Mouse (Mus musculus) right cerebral cortex, adult 18-20 months (tissue): ENCODE results near the gene Socs2.

ENCODE experiments used
- DNase-seq: peaks from one replicate; pipeline ENCODE4 v3.0.0; 2022; ENCODE audit warnings: mixed read lengths

Socs2 gene

DNA sequence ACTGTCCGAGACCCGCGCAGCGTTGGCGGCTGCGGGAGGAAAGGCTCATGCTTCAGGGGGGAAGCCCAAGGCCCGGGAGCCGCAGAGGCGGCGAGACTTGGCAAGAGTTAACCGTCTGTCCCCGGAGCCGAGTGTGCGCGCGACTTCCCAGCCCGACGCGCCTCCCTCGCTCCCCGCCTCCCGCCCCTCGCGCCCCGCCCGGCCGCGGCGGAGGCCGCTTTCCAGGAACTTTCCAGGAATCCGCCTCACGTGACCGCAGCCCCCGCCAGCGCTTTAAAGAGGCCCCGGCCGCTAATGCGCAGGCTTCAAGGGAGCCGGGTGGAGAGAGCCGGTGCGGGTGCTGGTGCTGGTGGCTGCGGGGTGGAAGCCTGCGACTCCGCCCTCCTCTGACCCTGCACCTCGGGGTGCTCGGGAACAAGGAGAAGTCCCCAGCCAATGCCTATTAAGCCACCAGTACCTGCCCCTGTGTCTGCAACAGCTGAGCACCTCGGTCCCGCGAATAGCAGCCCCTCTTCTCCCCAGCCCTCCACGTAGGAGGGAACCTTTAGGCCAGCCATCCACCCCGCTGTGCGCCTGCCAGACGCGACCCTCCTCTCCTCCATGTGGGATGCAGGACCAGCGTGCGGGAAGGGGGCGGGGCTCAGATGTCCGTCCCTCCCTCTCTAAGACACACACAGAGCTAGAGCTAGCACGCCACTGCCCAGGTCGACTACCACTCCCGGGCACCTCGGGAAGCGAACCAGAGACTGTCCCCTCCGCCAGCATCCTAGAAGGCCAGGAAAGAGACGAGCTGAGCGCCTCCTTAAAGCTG, at the start of gene Socs2:
TSS of gene Socs2 (minus strand) at position 496 of the 811 bp plus-strand sequence.
- DNase-seq = peak; percentile 93

DNA sequence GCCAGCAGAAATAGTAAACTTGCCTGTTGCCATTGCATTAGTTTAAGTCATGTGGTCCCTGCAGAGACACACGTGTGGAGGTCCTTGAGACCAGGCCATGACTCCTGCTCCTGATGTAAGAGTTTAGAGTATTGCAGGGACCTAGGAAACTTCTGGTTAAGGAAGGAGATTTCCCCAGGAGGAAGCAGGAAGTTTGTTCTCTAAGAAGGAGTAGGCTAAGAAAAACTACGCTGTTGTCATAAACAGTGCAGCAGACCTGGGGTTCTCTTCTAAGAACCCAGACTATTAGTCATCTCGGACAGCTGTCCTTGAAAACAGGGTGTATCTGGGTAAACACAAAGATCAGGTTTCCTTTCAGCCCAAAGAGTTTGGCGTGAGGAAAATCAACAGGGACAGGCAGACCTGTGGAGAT, 48.5 kb upstream of the Socs2 start:
- no peak for DNase-seq

DNA sequence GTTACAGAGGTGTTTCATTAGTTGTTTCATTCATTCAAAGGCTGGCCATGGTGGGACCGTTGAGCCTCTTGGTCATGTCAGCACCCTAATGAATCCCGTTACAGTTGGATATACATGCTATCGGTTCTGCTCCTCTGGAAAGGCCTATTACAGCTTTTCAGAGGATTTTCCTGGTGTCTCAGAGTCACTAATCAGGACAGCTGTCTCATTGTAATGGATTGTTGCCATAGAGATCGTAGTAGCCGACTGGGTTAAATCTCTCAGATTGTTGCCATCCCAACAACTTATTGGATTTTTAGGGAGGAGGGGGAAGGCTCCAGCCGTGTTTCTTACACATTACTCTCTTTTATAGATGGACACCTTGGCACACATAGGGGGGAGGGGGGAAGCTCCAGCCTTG, 47.5 kb upstream of the Socs2 start:
- DNase-seq = no peak

- no peak for DNase-seq
Measured at GRCm38 (mm10) chr10:95462231-95462630, 45.3 kb upstream of the Socs2 start.

GRCm38 (mm10) chr10:95461053-95461553, 44.1 kb upstream of the Socs2 start:
- no peak for DNase-seq

DNA sequence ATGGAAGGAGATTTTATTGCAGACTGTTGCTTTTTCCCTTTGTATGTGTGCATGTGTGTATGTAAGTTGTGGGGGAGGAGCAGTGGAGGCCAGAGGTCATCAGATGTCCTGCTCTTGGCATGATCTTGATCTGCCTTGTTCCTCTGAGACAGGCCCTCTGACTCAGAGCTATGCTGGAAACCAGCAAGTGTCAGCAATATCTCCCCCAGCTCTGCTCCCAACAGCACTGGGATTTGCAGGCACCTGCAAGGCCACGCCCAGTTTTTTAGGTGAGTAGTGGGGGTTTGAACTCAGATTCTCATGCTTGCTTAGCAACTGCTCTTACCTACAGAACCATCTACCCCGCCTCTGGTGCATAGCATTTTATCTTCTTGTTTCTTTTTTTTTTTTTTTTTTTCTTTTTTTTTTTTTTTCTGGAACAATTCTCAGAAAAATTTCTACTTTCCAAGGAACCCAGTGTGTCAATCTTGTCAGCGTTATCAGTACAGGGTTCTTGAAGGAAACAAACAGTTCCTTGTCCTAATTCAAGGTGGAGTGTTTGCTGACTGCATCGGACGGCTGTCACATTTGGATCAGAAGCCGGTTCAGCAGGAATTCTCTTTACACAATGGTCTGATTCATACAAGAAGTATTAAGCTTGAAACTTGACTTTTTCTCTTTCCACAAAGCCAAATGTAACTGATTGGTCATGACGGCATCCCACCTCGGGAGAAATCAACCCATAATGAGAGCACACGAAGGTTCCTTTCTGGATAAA, 41.2 kb upstream of the Socs2 start:
- DNase-seq = no peak

- DNase-seq = no peak
Measured at GRCm38 (mm10) chr10:95457367-95458049, 40.5 kb upstream of the Socs2 start.

GRCm38 (mm10) chr10:95456103-95456502, 39.1 kb upstream of the Socs2 start:
- DNase-seq = no peak

- no peak for DNase-seq
Measured at GRCm38 (mm10) chr10:95453282-95453681, 36.3 kb upstream of the Socs2 start.

- DNase-seq = no peak
Measured at GRCm38 (mm10) chr10:95449033-95449432, 32.1 kb upstream of the Socs2 start.

DNA sequence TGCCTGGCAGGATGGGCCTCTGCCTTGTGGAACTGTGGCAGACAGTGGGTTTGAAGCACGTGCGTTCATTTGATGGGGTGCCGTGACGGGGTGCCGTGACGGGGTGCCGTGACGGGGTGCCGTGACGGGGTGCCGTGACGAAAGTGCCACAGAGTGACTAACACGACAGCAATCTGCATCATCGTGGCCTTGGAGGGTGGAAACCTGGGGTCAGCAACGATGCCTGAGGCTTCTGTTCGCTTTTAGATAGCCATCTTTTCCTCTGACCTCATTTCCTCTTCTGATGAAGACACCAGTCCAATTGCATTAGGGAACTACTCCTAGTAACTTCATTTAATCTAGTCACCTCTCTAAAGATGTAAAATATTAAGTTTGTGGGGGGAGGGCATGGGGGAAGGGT, 31.0 kb upstream of the Socs2 start:
- no peak for DNase-seq

DNA sequence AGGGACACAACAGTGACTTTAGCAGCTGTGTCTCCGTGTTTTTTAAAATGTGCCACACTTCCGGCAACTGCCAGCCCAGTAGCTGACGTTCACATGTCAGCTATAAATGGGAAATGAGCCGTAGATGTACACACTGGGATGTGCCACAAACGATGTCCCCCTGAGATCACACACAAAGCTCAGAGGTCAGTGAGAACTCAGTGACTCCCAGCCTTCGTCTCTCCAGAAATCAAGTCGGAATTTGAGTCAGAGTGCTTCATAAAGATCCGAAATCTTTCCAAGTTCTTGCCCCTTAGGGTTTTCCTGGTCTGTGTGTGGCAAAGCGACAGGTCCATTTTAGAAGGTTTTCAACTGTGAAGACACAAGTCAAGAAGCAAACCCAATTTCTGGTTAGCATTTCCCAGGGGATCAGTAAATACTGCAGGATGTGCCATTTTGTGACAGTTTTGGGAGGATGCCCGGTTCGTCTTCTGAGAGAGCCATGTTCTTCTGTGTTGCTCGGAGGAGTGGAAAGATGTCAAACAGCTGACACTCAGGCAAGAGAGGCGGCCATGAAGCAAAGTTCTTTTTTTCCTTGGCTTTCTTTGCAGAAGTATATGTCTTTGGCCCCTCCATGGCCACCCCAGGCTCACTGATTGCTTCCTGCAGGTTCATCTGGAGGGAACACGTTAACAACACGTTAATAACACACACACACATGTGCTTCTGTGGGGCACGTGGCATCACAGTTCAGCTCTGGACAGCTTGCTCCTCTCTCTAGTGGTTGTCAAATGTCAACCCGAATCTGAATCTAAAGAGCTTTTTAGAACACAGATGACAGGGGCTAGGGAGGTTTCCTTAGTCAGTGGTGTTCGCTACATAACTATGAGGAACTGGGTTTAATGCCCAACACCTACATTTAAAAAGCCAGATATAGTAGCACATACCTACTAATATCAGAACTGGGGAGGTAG, 28.4 kb upstream of the Socs2 start:
- DNase-seq = no peak

DNA sequence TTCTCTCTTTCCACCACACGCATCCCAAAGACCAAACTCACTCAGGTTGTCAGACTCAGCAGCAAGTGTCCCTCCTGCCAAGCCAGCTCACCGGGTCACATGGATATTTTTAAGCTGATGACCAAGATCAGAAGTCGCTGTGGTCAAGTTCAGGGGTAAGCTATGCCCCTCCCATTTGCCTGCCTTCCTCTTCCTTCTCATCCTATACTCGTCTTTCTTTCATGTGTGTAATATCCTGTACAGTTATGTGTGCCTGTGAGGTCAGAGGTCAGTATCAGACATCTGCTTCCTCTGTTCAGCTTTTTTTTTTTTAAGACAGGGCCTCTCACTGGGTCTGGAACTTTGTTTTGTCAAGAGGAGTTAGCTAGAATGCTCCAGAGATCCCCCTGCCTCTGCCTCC, 25.4 kb upstream of the Socs2 start:
- no peak for DNase-seq

DNA sequence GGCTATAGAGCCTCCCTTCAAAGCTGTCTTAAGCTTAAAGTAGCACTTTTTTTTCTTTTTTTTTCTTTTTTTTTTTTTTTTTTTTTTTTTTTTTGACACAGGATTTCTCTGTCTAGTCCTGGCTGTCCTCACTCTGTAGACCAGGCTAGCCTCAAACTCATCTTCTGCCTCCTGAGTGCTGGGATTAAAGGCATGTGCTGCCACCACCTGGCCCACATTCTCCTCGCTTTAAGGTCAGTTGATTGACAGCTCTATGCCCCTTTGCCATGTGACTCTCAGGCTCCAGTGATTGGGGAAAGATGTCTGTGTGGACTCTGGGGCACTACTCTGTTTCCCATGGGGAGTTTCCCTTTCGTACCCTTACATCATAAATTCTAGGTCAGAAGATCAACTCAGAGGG, 23.6 kb upstream of the Socs2 start:
- DNase-seq = no peak

DNA sequence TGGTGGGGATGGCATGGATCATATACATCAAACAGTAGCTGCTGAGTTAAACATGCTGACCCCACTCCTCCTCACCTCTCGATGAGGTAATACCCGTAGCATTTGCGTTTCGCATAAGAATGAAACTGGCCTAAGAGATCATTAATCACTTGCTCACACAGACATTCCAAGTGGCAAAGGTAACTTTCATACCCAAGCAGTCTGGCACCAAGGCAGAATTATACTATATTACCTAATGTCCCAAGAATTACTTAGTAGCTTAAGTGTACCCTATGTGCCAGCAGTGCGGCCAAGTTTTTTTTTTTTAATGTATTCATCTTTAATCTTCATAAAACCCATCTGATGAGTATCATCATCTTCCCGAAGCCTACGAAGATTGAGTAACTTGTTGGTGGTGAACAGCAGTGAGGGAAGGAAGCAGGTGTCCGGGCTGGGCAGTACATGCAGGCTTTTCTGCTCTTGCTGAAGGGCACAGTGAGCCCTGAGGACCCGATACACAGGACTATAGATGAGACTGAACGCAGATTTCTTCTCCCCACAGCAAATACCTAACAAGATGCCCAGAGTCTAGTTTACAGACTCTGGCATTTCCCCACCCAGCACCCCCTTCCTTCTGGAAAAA, 22.8 kb upstream of the Socs2 start:
- DNase-seq = no peak

- DNase-seq = no peak
Measured at GRCm38 (mm10) chr10:95438941-95439340, 22.0 kb upstream of the Socs2 start.

- no peak for DNase-seq
Measured at GRCm38 (mm10) chr10:95430271-95430670, 13.3 kb upstream of the Socs2 start.

- no peak for DNase-seq
Measured at GRCm38 (mm10) chr10:95429111-95429510, 12.1 kb upstream of the Socs2 start.

DNA sequence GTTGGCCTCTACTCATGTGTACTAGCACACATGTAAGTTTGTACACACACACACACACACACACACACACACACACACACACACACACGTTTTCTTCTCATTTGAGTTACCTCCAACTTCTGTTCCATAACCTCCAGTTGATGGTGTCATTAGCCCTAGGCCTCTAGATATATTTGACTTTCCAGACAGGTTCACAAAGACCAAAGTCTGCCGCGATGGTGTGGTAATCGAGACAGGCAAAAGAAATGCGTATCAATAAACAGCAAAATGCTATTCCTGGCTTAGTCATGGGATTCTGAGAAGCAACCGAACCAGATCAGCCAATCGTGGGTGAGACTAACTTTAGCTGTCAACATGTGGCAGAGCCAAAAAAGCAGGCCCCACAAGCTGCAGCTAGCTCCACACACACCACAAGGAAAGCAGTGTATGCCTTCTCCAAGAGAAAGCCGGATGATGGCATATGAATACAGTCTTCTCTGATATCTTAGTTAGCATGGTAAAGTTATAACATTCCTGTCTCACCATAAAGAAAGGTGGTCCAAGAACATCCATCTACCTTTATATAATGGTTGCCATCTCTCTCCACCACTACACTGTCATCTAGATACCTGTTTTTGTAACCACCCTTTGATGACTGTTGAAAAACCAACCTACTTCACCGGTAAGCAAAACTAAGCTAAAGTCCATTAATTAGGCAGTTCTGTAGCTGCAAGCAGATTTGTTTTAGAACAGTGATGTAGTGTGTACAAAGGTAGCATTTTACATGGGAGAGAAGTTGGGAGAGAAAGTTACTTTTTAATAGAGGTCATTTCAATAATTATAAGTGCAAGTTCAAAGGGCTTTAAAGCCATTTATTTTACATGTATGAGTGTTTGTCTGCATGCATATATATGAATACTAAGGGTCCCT, 9.5 kb upstream of the Socs2 start:
- DNase-seq = peak; percentile 11

- DNase-seq = no peak
Measured at GRCm38 (mm10) chr10:95422681-95423080, 5.7 kb upstream of the Socs2 start.

- no peak for DNase-seq
Measured at GRCm38 (mm10) chr10:95420284-95420683, 3.3 kb upstream of the Socs2 start.
